Mouse (Mus musculus) liver, embryonic 11.5 days (tissue): ENCODE data around the gene Supv3l1. TPM values are rescaled to one million over a fixed set of nuclear protein-coding genes. Genes with fewer than 3 reads are reported as not detected.
"Not testable (repeated sequence)": the region's sequence is repeated elsewhere in the genome, so short reads cannot be mapped to it uniquely, and the experiment has no call there.

Source experiments
- ATAC-seq: fragments of 200-750 bp; cut with Nextera tagmentation; replicated peaks from 2 replicates; pipeline ENCODE4 v1.8.0; 2017; ENCODE audit warnings: moderate number of reproducible peaks, mild to moderate bottlenecking, moderate TSS enrichment, moderate library complexity; ENCODE audit not compliant: low FRiP score
- DNase-seq: peaks from one replicate; pipeline ENCODE4 v3.0.0-alpha.2; 2017; ENCODE audit warnings: low spot score
- H3K27ac ChIP-seq: fragments of 300-500 bp; sonication (generic); 2 replicates; pipeline ENCODE4 v1.5.1; 2014; ENCODE audit warnings: mild to moderate bottlenecking, low read depth, low read length, control low read depth
- H3K27me3 ChIP-seq: fragments of 300-500 bp; sonication (generic); replicated peaks from 2 replicates; pipeline ENCODE4 v1.6.1; 2014; ENCODE audit warnings: low read length, mixed read lengths; ENCODE audit not compliant: control insufficient read depth, insufficient read depth
- H3K36me3 ChIP-seq: fragments of 300-500 bp; sonication (generic); 2 replicates; pipeline ENCODE4 v1.6.1; 2014; ENCODE audit warnings: mild to moderate bottlenecking, low read length, moderate library complexity, mixed read lengths; ENCODE audit not compliant: control insufficient read depth, insufficient read depth
- H3K4me1 ChIP-seq: fragments of 300-500 bp; sonication (generic); replicated peaks from 2 replicates; pipeline ENCODE4 v1.6.1; 2014; ENCODE audit warnings: low read length, mixed read lengths; ENCODE audit not compliant: control insufficient read depth, insufficient read depth
- H3K4me2 ChIP-seq: fragments of 300-500 bp; sonication (generic); 2 replicates; pipeline ENCODE4 v1.6.1; 2014; ENCODE audit warnings: mild to moderate bottlenecking, control low read depth, moderate library complexity
- H3K4me3 ChIP-seq: fragments of 300-500 bp; sonication (generic); 2 replicates; pipeline ENCODE4 v1.5.1; 2014; ENCODE audit warnings: low read depth, low read length, control low read depth
- H3K9ac ChIP-seq: fragments of 300-500 bp; sonication (generic); 2 replicates; pipeline ENCODE4 v1.6.1; 2014; ENCODE audit warnings: low read depth, low read length, control low read depth
- H3K9me3 ChIP-seq: fragments of 300-500 bp; sonication (generic); 2 replicates; pipeline ENCODE4 v1.6.1; 2016; ENCODE audit warnings: low read length, inconsistent platforms, mixed read lengths; ENCODE audit not compliant: control insufficient read depth
- WGBS: fragments of 180-500 bp; shearing (Covaris S2); extraction: QIAGEN DNeasy Blood & Tissue Kit; methylation state at CpG from one replicate; pipeline ENCODE4 v1.1.7; 2014; 5-methylcytosine and 5-hydroxymethylcytosine counted together
- polyA plus RNA-seq: library from polyadenylated mRNA; unstranded; fragments of >200 nt; fragmentation: Nextera tagmentation; extraction: Ambion mirVana; gene quantifications from 2 replicates; pipeline ENCODE4 v1.2.1, GENCODE M21; 2014

The Supv3l1 gene
- polyA plus RNA-seq, 1 experiment from 2014 or later = 40.4 TPM

DNA sequence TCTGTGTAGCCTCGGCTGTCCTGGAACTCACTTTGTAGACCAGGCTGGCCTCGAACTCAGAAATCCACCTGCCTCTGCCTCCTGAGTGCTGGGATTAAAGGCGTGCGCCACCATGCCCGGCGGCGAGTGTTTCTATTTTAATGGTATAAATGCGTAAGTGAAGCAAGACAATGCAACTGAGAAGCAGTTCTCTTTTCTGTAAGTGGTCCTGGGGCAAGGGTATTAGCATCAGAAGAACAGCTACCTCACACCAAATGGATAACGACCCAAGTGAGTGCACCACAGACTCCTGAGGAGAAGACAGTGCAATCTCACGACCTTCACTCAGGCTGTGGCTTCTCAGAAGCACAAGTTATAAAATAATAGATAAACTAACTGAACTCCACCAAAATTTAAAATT is 25.4 kb upstream of the Supv3l1 start:
- no peak overlapping the region for H3K4me3 ChIP-seq
- H3K27me3 ChIP-seq = no peaks in the 10 kb centered on the region
- no peak for ATAC-seq
- H3K9me3 ChIP-seq = no peaks in the 10 kb centered on the region
- no peak overlapping the region for H3K9ac ChIP-seq
- no peaks in the 10 kb centered on the region for H3K4me1 ChIP-seq
- H3K36me3 ChIP-seq = peaks cover 4% of the 10 kb centered on the region; the same call in 1 of the 2 replicates
- H3K4me2 ChIP-seq = no peak overlapping the region
- H3K27ac ChIP-seq = no peak overlapping the region
- WGBS = 89% methylated on average over 10 of the region's 10 CpGs
- no peak for DNase-seq

DNA sequence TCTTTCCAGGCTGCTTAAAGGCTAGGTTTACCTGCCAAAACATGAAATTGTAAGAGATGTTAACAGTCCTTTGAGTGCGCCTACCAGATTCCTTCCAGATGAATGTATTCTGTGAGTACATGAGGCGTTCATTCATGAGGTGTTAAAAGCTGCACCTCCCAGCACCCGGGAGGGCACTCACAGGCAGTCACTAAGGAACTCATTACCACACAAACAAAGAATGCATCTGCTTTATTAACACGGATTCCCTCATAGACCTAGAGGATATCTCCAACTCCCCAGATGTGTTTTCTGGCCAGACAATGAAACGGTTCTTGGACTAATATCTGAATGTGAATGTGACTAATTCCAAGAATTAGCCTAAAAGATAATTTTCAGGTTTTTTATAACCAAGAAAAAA is 21.6 kb upstream of the Supv3l1 start:
- no peak overlapping the region for H3K4me2 ChIP-seq
- H3K9ac ChIP-seq = no peak overlapping the region
- H3K27me3 ChIP-seq = no peaks in the 10 kb centered on the region
- 70% methylated on average over 5 of the region's 5 CpGs for WGBS
- H3K4me3 ChIP-seq = no peak overlapping the region
- DNase-seq (no peak), ATAC-seq (no peak)
- no peaks in the 10 kb centered on the region for H3K4me1 ChIP-seq
- no peaks in the 10 kb centered on the region for H3K9me3 ChIP-seq
- no peaks in the 10 kb centered on the region; the same call in 1 of the 2 replicates for H3K36me3 ChIP-seq
- H3K27ac ChIP-seq = no peak overlapping the region

DNA sequence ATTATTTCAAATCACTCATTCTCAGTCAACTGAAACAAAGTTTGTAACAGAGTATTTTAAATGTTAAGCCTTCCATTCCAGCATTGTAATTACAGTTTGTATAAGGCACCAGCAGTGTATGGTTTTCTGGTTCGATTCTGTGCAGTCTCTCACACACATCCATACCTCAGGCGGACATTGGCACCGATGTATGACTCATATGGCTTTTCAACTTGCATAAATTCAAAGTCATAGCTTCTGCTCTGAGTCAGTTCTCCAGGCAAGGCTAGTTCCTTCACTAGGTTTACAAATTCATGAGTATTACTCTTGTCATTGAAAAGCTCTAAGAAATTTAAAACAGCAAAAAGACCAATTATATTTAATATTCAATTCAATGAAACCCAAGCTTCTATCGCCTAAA is 20.2 kb upstream of the Supv3l1 start:
- H3K4me2 ChIP-seq = no peak overlapping the region
- no peaks in the 10 kb centered on the region for H3K9me3 ChIP-seq
- no peak overlapping the region for H3K27ac ChIP-seq
- no peak for DNase-seq
- H3K9ac ChIP-seq = no peak overlapping the region
- H3K4me3 ChIP-seq = no peak overlapping the region
- H3K4me1 ChIP-seq = no peaks in the 10 kb centered on the region
- whole genome bisulfite sequencing = 93% methylated on average over 4 of the region's 4 CpGs
- ATAC-seq = no peak
- H3K36me3 ChIP-seq = no peaks in the 10 kb centered on the region; the same call in 1 of the 2 replicates
- H3K27me3 ChIP-seq = no peaks in the 10 kb centered on the region

DNA sequence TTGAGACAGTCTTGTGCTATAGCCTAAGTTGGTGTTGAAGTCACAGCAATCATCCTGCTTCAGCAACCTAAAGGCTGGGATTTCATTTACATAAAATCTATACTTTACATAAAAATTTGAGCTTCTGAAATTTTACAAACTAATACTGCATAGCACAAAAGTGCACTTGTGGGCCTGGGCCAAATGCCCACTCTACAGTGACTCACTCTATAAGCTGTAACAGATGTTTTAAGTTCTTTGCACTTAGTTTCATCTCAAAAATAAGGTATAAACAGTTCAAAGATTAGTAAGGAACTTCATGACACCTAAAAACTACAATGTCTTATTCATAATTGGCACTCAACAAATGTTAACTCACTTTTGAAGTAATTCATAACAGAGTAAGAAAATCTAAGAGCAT is 11.8 kb upstream of the Supv3l1 start:
- H3K27me3 ChIP-seq = no peaks in the 10 kb centered on the region
- H3K9me3 ChIP-seq = no peaks in the 10 kb centered on the region
- no peak overlapping the region for H3K4me3 ChIP-seq
- H3K27ac ChIP-seq = no peak overlapping the region
- peaks cover 28% of the 10 kb centered on the region for H3K36me3 ChIP-seq
- ATAC-seq (no peak), DNase-seq (no peak)
- H3K4me2 ChIP-seq = no peak overlapping the region
- no peaks in the 10 kb centered on the region for H3K4me1 ChIP-seq
- no peak overlapping the region for H3K9ac ChIP-seq

DNA sequence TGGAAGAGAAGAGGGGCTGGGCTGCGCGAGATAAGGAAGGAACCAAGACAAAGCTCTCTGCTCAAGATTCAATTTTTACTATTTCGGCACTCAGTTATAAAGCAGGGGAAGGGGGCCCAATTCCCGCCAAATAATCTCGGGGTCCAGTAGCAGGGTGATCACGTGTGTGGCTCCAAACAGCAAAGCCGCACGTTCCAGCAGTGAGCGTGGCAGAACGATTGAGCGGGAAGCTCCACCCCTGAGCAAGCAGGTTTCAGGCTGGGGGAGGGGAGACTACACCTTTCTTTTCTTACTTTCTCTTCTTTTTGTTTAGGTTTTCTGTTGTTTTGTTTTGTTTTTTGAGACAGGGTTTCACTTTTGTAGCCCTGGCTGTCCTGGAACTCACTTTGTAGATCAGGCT is 2.5 kb upstream of the Supv3l1 start:
- H3K4me3 ChIP-seq, H3K9me3 ChIP-seq, DNase-seq, H3K27ac ChIP-seq, H3K36me3 ChIP-seq, H3K9ac ChIP-seq, H3K27me3 ChIP-seq, ATAC-seq, H3K4me1 ChIP-seq, H3K4me2 ChIP-seq: not testable (repeated sequence)
- 65% methylated on average over 11 of the region's 11 CpGs for WGBS

DNA sequence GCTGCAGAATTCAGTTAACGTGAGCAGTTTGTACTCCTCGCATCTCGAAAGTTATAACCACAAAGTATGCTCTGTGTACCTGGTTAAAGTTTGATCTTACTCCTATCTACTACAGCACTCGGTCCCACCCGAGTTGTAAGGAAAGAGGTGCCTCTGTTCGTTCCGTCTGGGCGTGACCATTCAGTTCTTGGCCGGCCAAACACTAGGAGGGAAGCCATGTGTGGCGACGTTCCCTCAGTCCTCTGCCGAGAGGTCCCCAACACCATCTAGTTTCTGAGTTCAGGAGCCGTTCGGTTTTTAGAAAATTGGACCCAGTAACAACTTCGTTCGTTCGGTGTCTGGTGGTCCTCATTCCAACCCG is 722 bp upstream of the Supv3l1 start:
- WGBS = 34% methylated on average over 18 of the region's 18 CpGs
- peaks cover 14% of the 10 kb centered on the region for H3K36me3 ChIP-seq
- peak overlapping the region; percentile 98 for H3K9ac ChIP-seq
- peak overlapping the region; percentile 78 for H3K4me2 ChIP-seq
- no peaks in the 10 kb centered on the region for H3K27me3 ChIP-seq
- DNase-seq (no peak), ATAC-seq (peak; percentile 43)
- peak overlapping the region; percentile 99 for H3K4me3 ChIP-seq
- H3K27ac ChIP-seq = peak overlapping the region; percentile 82
- peaks cover 10% of the 10 kb centered on the region; the same call in 1 of the 2 replicates for H3K4me1 ChIP-seq
- no peaks in the 10 kb centered on the region for H3K9me3 ChIP-seq

DNA sequence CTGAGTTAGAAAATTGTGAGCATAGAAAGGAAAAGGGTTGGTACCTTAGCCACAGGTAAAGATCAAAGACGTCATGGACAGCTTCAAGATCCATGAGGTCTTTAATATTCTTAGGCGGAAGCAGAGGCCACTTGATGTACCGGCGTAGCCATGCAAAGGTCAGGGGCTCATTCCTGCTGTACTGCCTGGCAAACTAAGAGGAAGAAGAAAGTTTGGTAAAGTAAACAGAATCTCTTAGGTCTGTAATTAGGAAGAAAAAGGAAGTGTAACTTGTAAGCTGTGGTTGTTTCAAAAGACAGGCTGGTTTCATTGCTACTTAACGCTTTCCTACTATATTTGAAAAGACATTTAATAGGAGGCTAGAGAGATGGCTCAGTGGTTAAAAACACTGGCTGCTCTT is 19.1 kb downstream of the Supv3l1 start:
- Histone ChIP-seq H3K9me3 (no peaks in the 10 kb centered on the region), H3K4me2 (no peak overlapping the region), H3K9ac (no peak overlapping the region), H3K27me3 (no peaks in the 10 kb centered on the region), H3K4me1 (no peaks in the 10 kb centered on the region), H3K4me3 (no peak overlapping the region), H3K36me3 (peaks cover 51% of the 10 kb centered on the region), H3K27ac (no peak overlapping the region)
- ATAC-seq (no peak), DNase-seq (no peak)
- 94% methylated on average over 5 of the region's 5 CpGs for WGBS

DNA sequence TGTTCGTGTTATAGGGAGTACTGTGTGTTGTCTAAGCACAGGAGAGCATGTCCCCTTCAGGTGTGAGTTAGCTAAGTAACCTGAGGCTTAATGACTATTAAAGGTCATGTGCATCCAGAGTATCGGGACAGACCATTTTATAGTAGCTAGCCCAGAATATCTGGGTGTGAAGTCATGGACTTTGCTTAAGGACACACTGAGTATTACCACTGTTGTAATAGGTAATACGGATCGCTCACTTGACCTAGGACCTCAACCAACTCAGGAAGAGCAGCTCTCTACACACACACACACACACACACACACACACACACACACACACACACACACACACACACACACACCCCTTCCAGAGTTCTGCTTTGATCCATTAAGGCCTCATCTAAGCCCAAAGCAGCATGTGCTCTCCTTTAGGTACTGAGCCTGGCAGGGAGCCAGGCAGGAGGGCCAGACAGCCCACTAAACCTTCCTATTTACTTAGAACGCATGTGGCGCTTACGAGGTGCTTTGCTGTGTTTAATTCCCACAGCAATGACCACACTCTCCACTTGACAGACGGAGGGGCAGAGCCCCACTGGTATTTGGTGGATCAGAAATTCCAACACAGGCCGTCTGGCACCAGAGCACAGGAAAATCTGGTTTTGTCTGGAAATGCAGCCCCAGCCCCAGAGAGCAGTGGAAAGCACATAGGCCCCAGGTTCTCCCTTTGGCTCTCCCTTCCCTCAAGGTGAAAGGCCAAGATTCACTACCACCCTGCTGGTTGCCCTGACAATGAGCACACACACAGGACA is 24.3 kb downstream of the Supv3l1 start:
- H3K4me2 ChIP-seq = no peak overlapping the region
- H3K27ac ChIP-seq = 0 out of 2 replicates have a peak overlapping the region, but pooled peaks have one; percentile 23
- ATAC-seq = no peak
- WGBS = 64% methylated on average over 9 of the region's 9 CpGs
- H3K27me3 ChIP-seq = no peaks in the 10 kb centered on the region
- no peak for DNase-seq
- H3K9ac ChIP-seq = no peak overlapping the region
- no peaks in the 10 kb centered on the region for H3K9me3 ChIP-seq
- H3K4me3 ChIP-seq = no peak overlapping the region
- H3K36me3 ChIP-seq = peaks cover 19% of the 10 kb centered on the region
- no peaks in the 10 kb centered on the region for H3K4me1 ChIP-seq

DNA sequence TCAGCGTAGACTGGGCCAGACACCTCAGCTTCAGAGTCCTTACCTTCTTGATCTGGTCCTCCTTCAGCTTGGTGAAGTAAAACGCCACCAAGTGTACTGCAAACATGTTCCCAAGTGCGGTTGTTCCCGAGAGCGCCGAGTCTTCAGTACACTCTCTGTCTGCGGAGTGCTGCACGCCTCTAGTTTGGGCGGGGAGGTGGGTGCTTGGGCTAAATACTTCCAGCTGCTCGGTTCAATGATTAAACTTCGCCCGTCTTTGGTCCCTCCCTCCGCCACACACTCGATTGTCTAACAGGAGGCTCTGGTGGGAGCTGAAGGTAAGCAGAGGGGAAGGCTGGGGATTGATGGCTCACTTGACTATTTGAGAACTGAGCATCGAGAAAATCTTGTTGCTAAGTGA is 27.3 kb downstream of the Supv3l1 start, which contains the start of gene Hkdc1:
Gene Hkdc1 (minus strand): TSS at position 237 of the 400 bp plus-strand sequence.
- 50% methylated on average over 15 of the region's 15 CpGs for WGBS
- DNase-seq (no peak), ATAC-seq (no peak; the same call in 1 of the 2 replicates)
- Histone ChIP-seq H3K4me1 (no peaks in the 10 kb centered on the region), H3K27me3 (no peaks in the 10 kb centered on the region), H3K4me2 (peak within 1 kb of the TSS; percentile 38), H3K9ac (no peak within 1 kb of the TSS), H3K4me3 (peak within 1 kb of the TSS; percentile 27), H3K9me3 (no peaks in the 10 kb centered on the region), H3K36me3 (no peaks in the 10 kb centered on the region), H3K27ac (no peak within 1 kb of the TSS)
